Mouse (Mus musculus) liver, embryonic 16.5 days (tissue): Measurements from ENCODE around the gene Lhfpl3. TPM values are rescaled to one million over a fixed set of nuclear protein-coding genes. Genes with fewer than 3 reads are reported as not detected.

Experiments used
- ATAC-seq: fragments of 200-750 bp; cut with Nextera tagmentation; 2 replicates; pipeline ENCODE4 v1.8.0; 2017; ENCODE audit warnings: low read depth, mild to moderate bottlenecking, moderate number of reproducible peaks, moderate library complexity
- H3K27ac ChIP-seq: fragments of 300-500 bp; sonication (generic); 2 replicates; pipeline ENCODE4 v1.5.1; 2014; ENCODE audit warnings: mild to moderate bottlenecking, low read length
- H3K27me3 ChIP-seq: fragments of 300-500 bp; sonication (generic); 2 replicates; pipeline ENCODE4 v1.6.1; 2014; ENCODE audit warnings: low read depth, low read length, mixed read lengths; ENCODE audit not compliant: control insufficient read depth, insufficient read depth
- H3K36me3 ChIP-seq: fragments of 300-500 bp; sonication (generic); 2 replicates; pipeline ENCODE4 v1.6.1; 2014; ENCODE audit warnings: mild to moderate bottlenecking; ENCODE audit not compliant: control insufficient read depth, insufficient read depth
- H3K4me1 ChIP-seq: fragments of 300-500 bp; sonication (generic); 2 replicates; pipeline ENCODE4 v1.6.1; 2014; ENCODE audit warnings: low read depth, low read length, mixed read lengths; ENCODE audit not compliant: control insufficient read depth
- H3K4me2 ChIP-seq: fragments of 300-500 bp; sonication (generic); 2 replicates; pipeline ENCODE4 v1.6.1; 2014; ENCODE audit warnings: low read depth, low read length, mixed read lengths
- H3K4me3 ChIP-seq: fragments of 300-500 bp; sonication (generic); 2 replicates; pipeline ENCODE4 v1.5.1; 2014; ENCODE audit warnings: low read depth, mild to moderate bottlenecking, low read length
- H3K9ac ChIP-seq: fragments of 300-500 bp; sonication (generic); 2 replicates; pipeline ENCODE4 v1.6.1; 2014; ENCODE audit warnings: low read depth, low read length
- H3K9me3 ChIP-seq: fragments of 300-500 bp; sonication (generic); replicated peaks from 2 replicates; pipeline ENCODE4 v1.6.1; 2016; ENCODE audit warnings: low read length; ENCODE audit not compliant: control insufficient read depth
- WGBS: fragments of 180-500 bp; shearing (Covaris S2); extraction: QIAGEN DNeasy Blood & Tissue Kit; methylation state at CpG from one replicate; pipeline ENCODE4 v1.1.7; 2014; ENCODE audit not compliant: insufficient replicate concordance; 5-methylcytosine and 5-hydroxymethylcytosine counted together
- polyA plus RNA-seq: library from polyadenylated mRNA; unstranded; fragments of >200 nt; fragmentation: Nextera tagmentation; extraction: Ambion mirVana; gene quantifications from 2 replicates; pipeline ENCODE4 v1.2.1, GENCODE M21; 2015

The Lhfpl3 gene
- polyA plus RNA-seq, 1 experiment from 2014 or later: 0.05 TPM

- no peak overlapping the region for H3K27ac ChIP-seq
- no peaks in the 10 kb centered on the region for H3K9me3 ChIP-seq
- no peak for ATAC-seq
- no peak overlapping the region for H3K4me2 ChIP-seq
- no peak overlapping the region for H3K9ac ChIP-seq
- no peaks in the 10 kb centered on the region for H3K4me1 ChIP-seq
- H3K27me3 ChIP-seq: no peaks in the 10 kb centered on the region
- 45% methylated on average over 3 of the region's 3 CpGs for WGBS
- no peak overlapping the region for H3K4me3 ChIP-seq
- no peaks in the 10 kb centered on the region for H3K36me3 ChIP-seq
Observed at GRCm38 (mm10) chr5:22897228-22897627, 151.4 kb downstream of the Lhfpl3 start.

DNA sequence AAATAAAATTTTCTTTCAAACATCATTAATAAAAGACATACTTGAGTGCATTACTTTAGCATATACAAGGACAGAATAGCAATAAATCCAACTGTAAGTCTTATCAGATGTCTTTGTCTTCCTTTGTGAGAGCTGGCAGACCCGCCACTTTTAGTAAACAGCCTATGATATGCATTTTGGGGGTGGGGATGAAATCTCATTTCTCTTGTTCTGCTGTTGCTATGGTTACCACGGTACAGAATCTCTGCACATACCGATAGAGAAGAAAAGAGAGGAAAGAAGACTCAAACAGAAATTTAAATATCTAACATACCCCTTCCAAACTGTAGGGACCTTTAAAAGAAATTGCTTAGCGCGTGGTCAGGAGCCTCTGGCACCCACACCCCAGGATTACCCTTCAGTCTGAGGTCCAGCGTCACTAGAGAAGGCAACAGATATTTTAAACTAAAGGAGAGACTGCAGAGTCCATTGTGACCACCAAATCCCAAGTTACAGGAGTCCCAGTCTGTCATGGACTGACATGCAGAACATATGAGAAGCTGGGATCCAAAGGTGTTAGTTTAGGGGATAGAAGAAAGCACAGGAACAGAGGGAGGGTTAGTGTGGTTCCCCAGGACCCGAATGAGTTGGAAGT is 151.9 kb downstream of the Lhfpl3 start:
- no peaks in the 10 kb centered on the region for H3K4me1 ChIP-seq
- 51% methylated on average over 7 of the region's 7 CpGs for WGBS
- H3K27me3 ChIP-seq: no peaks in the 10 kb centered on the region
- H3K27ac ChIP-seq: no peak overlapping the region
- H3K4me2 ChIP-seq: no peak overlapping the region
- H3K9me3 ChIP-seq: no peaks in the 10 kb centered on the region
- no peaks in the 10 kb centered on the region for H3K36me3 ChIP-seq
- H3K4me3 ChIP-seq: no peak overlapping the region
- no peak overlapping the region for H3K9ac ChIP-seq
- ATAC-seq: no peak

- no peak overlapping the region for H3K9ac ChIP-seq
- no peak overlapping the region for H3K27ac ChIP-seq
- WGBS: 38% methylated on average over 2 of the region's 2 CpGs
- H3K4me1 ChIP-seq: no peaks in the 10 kb centered on the region
- no peak for ATAC-seq
- no peaks in the 10 kb centered on the region for H3K9me3 ChIP-seq
- no peaks in the 10 kb centered on the region for H3K36me3 ChIP-seq
- H3K4me3 ChIP-seq: no peak overlapping the region
- H3K4me2 ChIP-seq: no peak overlapping the region
- H3K27me3 ChIP-seq: no peaks in the 10 kb centered on the region
Observed at GRCm38 (mm10) chr5:22898593-22898992, 152.7 kb downstream of the Lhfpl3 start.

- H3K36me3 ChIP-seq: no peaks in the 10 kb centered on the region
- H3K9me3 ChIP-seq: no peaks in the 10 kb centered on the region
- no peak overlapping the region for H3K9ac ChIP-seq
- ATAC-seq: no peak
- H3K4me1 ChIP-seq: no peaks in the 10 kb centered on the region
- H3K27ac ChIP-seq: no peak overlapping the region
- H3K4me3 ChIP-seq: no peak overlapping the region
- no peak overlapping the region for H3K4me2 ChIP-seq
- H3K27me3 ChIP-seq: no peaks in the 10 kb centered on the region
Observed at GRCm38 (mm10) chr5:22899913-22900312, 154.1 kb downstream of the Lhfpl3 start.

GRCm38 (mm10) chr5:22917197-22917596 is 171.3 kb downstream of the Lhfpl3 start:
- H3K27me3 ChIP-seq: no peaks in the 10 kb centered on the region
- H3K4me1 ChIP-seq: no peaks in the 10 kb centered on the region
- H3K4me3 ChIP-seq: no peak overlapping the region
- WGBS: 36% methylated on average over 1 of the region's 1 CpGs
- no peaks in the 10 kb centered on the region for H3K36me3 ChIP-seq
- H3K9ac ChIP-seq: no peak overlapping the region
- H3K9me3 ChIP-seq: no peaks in the 10 kb centered on the region
- H3K4me2 ChIP-seq: no peak overlapping the region
- ATAC-seq: no peak
- H3K27ac ChIP-seq: no peak overlapping the region

- no peaks in the 10 kb centered on the region for H3K36me3 ChIP-seq
- H3K9ac ChIP-seq: no peak overlapping the region
- no peaks in the 10 kb centered on the region for H3K27me3 ChIP-seq
- no peak overlapping the region for H3K4me3 ChIP-seq
- H3K27ac ChIP-seq: no peak overlapping the region
- H3K4me1 ChIP-seq: no peaks in the 10 kb centered on the region
- no peaks in the 10 kb centered on the region for H3K9me3 ChIP-seq
- no peak for ATAC-seq
- H3K4me2 ChIP-seq: no peak overlapping the region
Observed at GRCm38 (mm10) chr5:22926171-22926570, 180.3 kb downstream of the Lhfpl3 start.

DNA sequence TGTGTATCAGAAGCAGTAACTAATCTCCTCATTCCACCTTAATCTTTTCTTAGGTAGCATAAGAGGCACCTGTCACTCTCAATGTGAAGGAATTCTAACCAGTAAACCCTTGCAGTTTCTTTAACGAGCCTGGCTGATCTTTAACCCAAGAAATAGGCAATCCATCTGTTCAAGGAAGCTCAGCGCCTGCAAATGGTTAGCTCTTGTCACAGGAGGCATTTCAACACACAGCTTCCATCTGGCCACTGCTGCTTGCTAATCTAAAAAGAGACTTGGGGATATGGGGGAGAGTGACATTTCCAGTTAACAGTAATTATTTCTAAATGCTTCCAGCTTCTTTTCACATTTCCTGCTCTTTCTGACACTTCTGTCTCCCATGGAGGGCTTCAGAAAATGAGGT is 182.9 kb downstream of the Lhfpl3 start:
- ATAC-seq: no peak
- no peaks in the 10 kb centered on the region for H3K4me1 ChIP-seq
- H3K27me3 ChIP-seq: no peaks in the 10 kb centered on the region
- H3K4me2 ChIP-seq: no peak overlapping the region
- no peak overlapping the region for H3K4me3 ChIP-seq
- H3K27ac ChIP-seq: no peak overlapping the region
- H3K9me3 ChIP-seq: no peaks in the 10 kb centered on the region
- no peaks in the 10 kb centered on the region for H3K36me3 ChIP-seq
- 37% methylated on average over 2 of the region's 2 CpGs for WGBS
- no peak overlapping the region for H3K9ac ChIP-seq

DNA sequence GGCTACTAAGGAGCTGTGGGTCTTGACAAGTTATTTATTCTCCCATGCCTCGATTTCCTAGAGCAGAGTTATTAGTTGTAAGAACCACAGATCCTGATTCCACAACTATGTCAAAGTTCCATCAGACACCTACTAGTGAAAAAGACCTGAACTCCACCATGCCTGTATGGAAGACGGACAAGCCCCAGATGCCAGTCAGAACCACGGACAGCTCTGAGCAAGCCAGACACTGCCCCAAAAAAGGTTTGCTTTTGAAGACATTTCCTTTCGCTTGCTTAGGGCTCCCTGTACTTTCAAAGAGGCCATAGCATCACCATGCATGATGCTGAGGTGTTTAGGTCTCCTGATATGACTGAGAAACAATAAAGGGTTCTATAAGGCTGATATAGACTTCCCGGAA is 197.4 kb downstream of the Lhfpl3 start:
- no peaks in the 10 kb centered on the region for H3K9me3 ChIP-seq
- H3K4me1 ChIP-seq: no peaks in the 10 kb centered on the region
- H3K4me2 ChIP-seq: no peak overlapping the region
- no peak overlapping the region for H3K4me3 ChIP-seq
- WGBS: 46% methylated on average over 5 of the region's 5 CpGs
- no peak for ATAC-seq
- no peaks in the 10 kb centered on the region for H3K36me3 ChIP-seq
- H3K9ac ChIP-seq: no peak overlapping the region
- no peak overlapping the region for H3K27ac ChIP-seq
- H3K27me3 ChIP-seq: no peaks in the 10 kb centered on the region

DNA sequence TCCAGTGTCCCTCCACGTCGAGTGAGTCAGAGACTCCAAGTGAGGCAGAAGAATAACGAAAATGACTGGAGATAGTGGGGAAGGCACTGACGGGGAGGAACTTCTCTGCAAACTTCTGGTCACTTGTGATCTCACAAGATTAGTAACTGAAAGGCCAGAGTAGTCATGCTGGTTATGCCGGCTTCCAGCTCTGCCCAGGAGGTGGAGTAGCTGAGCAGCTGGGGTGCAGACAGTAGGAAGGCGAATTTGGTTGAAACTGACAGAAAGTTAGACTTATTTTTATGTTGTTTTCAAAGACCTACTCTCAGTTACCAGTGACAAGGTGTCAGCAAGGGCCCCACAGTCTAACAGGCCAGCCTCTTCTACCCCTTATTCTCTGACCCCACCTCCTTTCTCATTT is 217.4 kb downstream of the Lhfpl3 start:
- Histone ChIP-seq H3K4me1 (no peaks in the 10 kb centered on the region), H3K27ac (no peak overlapping the region), H3K9me3 (no peaks in the 10 kb centered on the region), H3K27me3 (no peaks in the 10 kb centered on the region), H3K4me2 (no peak overlapping the region), H3K9ac (no peak overlapping the region), H3K36me3 (no peaks in the 10 kb centered on the region), H3K4me3 (no peak overlapping the region)
- ATAC-seq: no peak
- 45% methylated on average over 6 of the region's 6 CpGs for WGBS
